Mouse (Mus musculus): Measurements from ENCODE around the gene Wdr20. TPM values are rescaled to one million over a fixed set of nuclear protein-coding genes. Genes with fewer than 3 reads are reported as not detected.
"Not testable (repeated sequence)": the region's sequence is repeated elsewhere in the genome, so short reads cannot be mapped to it uniquely, and the experiment has no call there.

Gene Wdr20
- polyA plus RNA-seq, 1 experiment from 2014 or later: 12.8 TPM

DNA sequence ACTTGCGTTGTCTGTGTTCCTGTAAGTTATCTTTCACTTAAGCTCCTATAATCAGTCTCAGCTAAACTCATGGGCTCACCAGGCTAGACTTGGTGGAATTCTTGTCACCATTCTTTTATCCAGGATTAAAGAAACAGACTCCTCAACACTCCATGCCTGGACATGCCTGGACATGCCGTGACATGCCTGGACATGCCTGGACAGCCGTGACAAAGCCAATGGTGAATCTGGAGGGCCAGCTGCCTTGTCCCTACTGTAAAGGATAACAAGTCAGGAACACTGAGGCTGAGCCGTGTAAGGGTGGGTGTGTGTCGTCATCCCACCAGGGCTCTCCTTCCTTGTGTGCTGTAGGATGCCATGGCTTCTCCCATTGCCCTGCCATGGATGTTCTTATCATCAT is 12.7 kb upstream of the Wdr20 start:
- WGBS: 88% methylated on average over 5 of the region's 5 CpGs
- H3K9me3 ChIP-seq (ENCODE audit: control insufficient read depth, low read length): no peaks in the 10 kb centered on the region
- H3K27me3 ChIP-seq (ENCODE audit: control insufficient read depth, insufficient read depth, low read length): no peaks in the 10 kb centered on the region
- no peaks in the 10 kb centered on the region for H3K36me3 ChIP-seq (ENCODE audit: control insufficient read depth, insufficient read depth, low read length)
- ATAC-seq (ENCODE audit: low FRiP score, low TSS enrichment) (no peak), DNase-seq (ENCODE audit: low spot score) (no peak)
- TF ChIP-seq CTCF (IDR thresholded peaks at IDR 0.05; ENCODE audit: low read depth): no peak
- no peak for TF ChIP-seq EP300 (optimal IDR thresholded peaks at IDR 0.05)
- H3K4me1 ChIP-seq (replicated peaks; ENCODE audit: control insufficient read depth, insufficient read depth): no peaks in the 10 kb centered on the region
- no peak overlapping the region for H3K4me2 ChIP-seq (replicated peaks; ENCODE audit: low read depth)
- H3K4me3 ChIP-seq (ENCODE audit: low read depth, low read length): no peak overlapping the region
- no peak overlapping the region for H3K9ac ChIP-seq (ENCODE audit: low read length)
- no peak overlapping the region for H3K27ac ChIP-seq (replicated peaks)

DNA sequence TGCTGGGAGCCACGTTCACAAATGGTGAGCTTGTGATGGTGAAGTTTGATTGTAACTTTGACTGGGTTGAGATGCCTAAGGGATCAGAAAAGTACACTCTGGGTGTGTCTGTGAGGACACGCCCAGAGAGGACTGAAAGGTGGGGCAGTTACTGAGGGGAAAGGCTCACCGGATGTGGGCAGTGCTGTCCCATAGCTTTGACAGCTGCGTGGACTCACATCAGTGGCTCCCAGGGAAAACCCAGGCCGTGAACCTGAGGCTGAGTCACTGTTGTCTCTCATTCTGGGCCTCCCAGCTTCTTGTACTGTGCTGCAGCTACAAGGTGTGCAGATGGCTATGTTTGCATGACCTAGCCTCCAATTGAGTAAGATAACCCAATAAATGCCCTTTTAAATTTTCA is 12.3 kb upstream of the Wdr20 start:
- H3K4me1 ChIP-seq (replicated peaks; ENCODE audit: control insufficient read depth, insufficient read depth): no peaks in the 10 kb centered on the region
- ATAC-seq (ENCODE audit: low FRiP score, low TSS enrichment) (peak; percentile 77), DNase-seq (ENCODE audit: low spot score) (peak; percentile 33)
- H3K9me3 ChIP-seq (ENCODE audit: control insufficient read depth, low read length): no peaks in the 10 kb centered on the region
- no peak overlapping the region for H3K4me2 ChIP-seq (replicated peaks; ENCODE audit: low read depth)
- H3K27ac ChIP-seq (replicated peaks): no peak overlapping the region
- no peak overlapping the region for H3K9ac ChIP-seq (ENCODE audit: low read length)
- WGBS: 61% methylated on average over 5 of the region's 5 CpGs
- no peak for TF ChIP-seq EP300 (optimal IDR thresholded peaks at IDR 0.05)
- TF ChIP-seq CTCF (IDR thresholded peaks at IDR 0.05; ENCODE audit: low read depth): no peak
- no peaks in the 10 kb centered on the region for H3K36me3 ChIP-seq (ENCODE audit: control insufficient read depth, insufficient read depth, low read length)
- H3K4me3 ChIP-seq (ENCODE audit: low read depth, low read length): no peak overlapping the region
- H3K27me3 ChIP-seq (ENCODE audit: control insufficient read depth, insufficient read depth, low read length): no peaks in the 10 kb centered on the region

DNA sequence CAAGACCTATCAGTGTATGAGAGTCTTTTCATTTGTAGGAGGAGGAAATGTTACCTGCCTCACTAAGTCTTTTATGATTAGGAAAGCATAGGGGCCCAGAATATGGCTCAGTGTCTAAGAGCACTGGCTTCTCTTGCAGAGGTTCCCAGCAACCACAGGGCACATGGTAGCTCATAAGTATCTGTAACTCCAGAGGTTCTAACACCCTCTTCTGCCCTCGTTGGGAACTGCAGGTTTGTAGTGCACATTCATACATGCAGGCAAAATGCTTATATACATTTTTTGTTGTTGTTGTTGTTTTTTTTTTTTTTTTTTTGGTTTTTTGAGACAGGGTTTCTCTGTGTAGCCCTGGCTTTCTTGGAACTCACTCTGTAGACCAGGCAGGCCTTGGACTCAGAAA is 11.3 kb upstream of the Wdr20 start:
- Histone ChIP-seq H3K27ac (replicated peaks) (no peak overlapping the region), H3K36me3 (ENCODE audit: control insufficient read depth, insufficient read depth, low read length) (no peaks in the 10 kb centered on the region), H3K4me2 (replicated peaks; ENCODE audit: low read depth) (no peak overlapping the region), H3K9ac (ENCODE audit: low read length) (no peak overlapping the region), H3K4me3 (ENCODE audit: low read depth, low read length) (no peak overlapping the region), H3K9me3 (ENCODE audit: control insufficient read depth, low read length) (no peaks in the 10 kb centered on the region), H3K27me3 (ENCODE audit: control insufficient read depth, insufficient read depth, low read length) (no peaks in the 10 kb centered on the region), H3K4me1 (replicated peaks; ENCODE audit: control insufficient read depth, insufficient read depth) (no peaks in the 10 kb centered on the region)
- WGBS: 48% methylated on average over 1 of the region's 1 CpGs
- no peak for TF ChIP-seq EP300 (optimal IDR thresholded peaks at IDR 0.05)
- TF ChIP-seq CTCF (IDR thresholded peaks at IDR 0.05; ENCODE audit: low read depth): no peak
- DNase-seq (ENCODE audit: low spot score) (no peak), ATAC-seq (ENCODE audit: low FRiP score, low TSS enrichment) (no peak)

DNA sequence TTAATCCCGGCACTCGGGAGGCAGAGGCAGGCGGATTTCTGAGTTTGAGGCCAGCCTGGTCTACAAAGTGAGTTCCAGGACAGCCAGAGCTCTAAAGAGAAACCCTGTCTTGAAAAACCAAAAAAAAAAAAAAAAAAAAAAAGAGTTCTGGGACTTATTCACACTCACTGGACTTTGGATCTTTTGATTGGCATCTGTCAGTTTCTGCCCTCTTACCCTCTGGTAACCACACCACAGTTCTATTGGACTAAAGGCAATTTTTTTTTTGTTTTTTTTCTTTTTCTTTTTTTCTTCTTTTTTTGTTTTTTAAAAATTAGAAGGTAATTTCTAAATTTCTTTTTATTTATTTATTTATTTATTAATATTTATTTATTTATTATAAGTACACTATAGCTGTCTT is 4.5 kb upstream of the Wdr20 start:
- H3K4me3 ChIP-seq (ENCODE audit: low read depth, low read length); H3K27me3 ChIP-seq (ENCODE audit: control insufficient read depth, insufficient read depth, low read length); H3K36me3 ChIP-seq (ENCODE audit: control insufficient read depth, insufficient read depth, low read length); H3K9me3 ChIP-seq (ENCODE audit: control insufficient read depth, low read length); ATAC-seq (ENCODE audit: low FRiP score, low TSS enrichment); H3K27ac ChIP-seq (replicated peaks); H3K4me1 ChIP-seq (replicated peaks; ENCODE audit: control insufficient read depth, insufficient read depth); H3K9ac ChIP-seq (ENCODE audit: low read length); H3K4me2 ChIP-seq (replicated peaks; ENCODE audit: low read depth); DNase-seq (ENCODE audit: low spot score): not testable (repeated sequence)
- WGBS: 87% methylated on average over 3 of the region's 3 CpGs

DNA sequence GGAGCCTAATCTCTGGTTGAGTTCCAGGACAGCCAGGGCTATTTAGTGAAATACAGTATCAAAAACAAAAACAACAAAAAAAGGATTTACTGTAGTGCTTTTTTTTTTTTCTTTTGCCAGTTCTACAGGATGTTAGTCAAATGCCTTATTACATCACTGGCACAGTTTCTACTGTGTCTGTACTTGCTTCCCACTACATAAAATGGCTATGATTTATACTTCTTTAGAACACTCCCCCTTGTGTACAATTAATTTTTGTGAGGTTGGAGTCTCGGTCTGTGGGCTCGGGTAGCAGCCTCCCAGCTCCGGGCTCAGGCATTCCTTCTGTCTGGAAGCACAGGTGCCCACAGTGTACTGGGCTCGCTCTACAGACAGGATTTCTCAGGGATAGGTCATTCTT is 1.1 kb upstream of the Wdr20 start:
- WGBS: 6% methylated on average over 4 of the region's 4 CpGs

DNA sequence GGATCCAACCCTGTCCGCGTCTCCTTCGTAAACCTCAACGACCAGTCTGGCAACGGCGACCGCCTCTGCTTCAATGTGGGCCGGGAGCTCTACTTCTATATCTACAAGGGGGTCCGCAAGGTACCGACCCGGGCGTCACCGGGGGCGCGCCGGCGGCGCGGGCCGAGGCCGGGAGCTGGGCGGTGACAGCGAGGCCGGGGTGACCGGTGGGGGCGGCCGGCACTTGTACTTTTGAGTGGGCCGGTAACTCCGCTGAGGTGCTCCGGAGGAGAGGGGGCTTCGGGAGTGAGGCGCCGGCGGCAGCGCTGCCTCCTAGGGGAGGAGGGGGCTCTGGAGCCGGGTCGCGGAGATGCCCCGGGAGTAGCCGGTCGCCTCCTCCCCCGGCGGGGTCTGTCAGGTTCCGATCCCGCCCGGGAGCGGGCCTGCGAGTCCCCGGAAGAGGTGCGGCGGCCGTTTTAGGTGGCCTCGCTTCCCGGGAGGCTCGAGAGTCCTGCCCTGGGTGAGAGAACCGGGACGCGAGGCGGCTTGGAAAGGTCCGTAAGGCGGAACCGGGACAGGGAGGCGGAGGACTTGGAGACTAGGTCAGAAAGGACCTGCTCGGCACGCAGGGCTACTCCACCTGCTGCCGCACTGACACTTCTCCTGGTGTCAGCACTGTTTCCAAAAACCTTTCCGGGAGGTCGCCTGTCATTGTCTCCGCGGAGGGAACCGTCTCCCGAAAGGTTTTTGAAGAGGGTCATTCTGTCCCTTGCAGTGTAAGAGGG is 596 bp downstream of the Wdr20 start:
- DNase-seq (ENCODE audit: low spot score) (peak; percentile 54), ATAC-seq (ENCODE audit: low FRiP score, low TSS enrichment) (peak; percentile 3; the same call in 1 of the 2 replicates)
- H3K9me3 ChIP-seq (ENCODE audit: control insufficient read depth, low read length): no peaks in the 10 kb centered on the region
- under 1% methylated on average over 70 of the region's 72 CpGs for WGBS
- H3K4me1 ChIP-seq (replicated peaks; ENCODE audit: control insufficient read depth, insufficient read depth): peaks cover 7% of the 10 kb centered on the region
- H3K27ac ChIP-seq (replicated peaks): peak overlapping the region; percentile 87
- H3K4me2 ChIP-seq (replicated peaks; ENCODE audit: low read depth): peak overlapping the region; percentile 79
- H3K9ac ChIP-seq (ENCODE audit: low read length): peak overlapping the region; percentile 96
- H3K36me3 ChIP-seq (ENCODE audit: control insufficient read depth, insufficient read depth, low read length): no peaks in the 10 kb centered on the region
- H3K27me3 ChIP-seq (ENCODE audit: control insufficient read depth, insufficient read depth, low read length): no peaks in the 10 kb centered on the region
- TF ChIP-seq EP300 (optimal IDR thresholded peaks at IDR 0.05) (no peak), CTCF (IDR thresholded peaks at IDR 0.05; ENCODE audit: low read depth) (no peak)
- peak overlapping the region; percentile 100 for H3K4me3 ChIP-seq (ENCODE audit: low read depth, low read length)

More for the DNA sequence above, 1.1 kb upstream of the Wdr20 start:
- no peak for ATAC-seq (ENCODE audit: low FRiP score, low TSS enrichment)
- Histone ChIP-seq H3K4me1 (replicated peaks; ENCODE audit: control insufficient read depth, insufficient read depth) (peaks cover 7% of the 10 kb centered on the region), H3K27ac (replicated peaks) (peak overlapping the region; percentile 61; the same call in 1 of the 2 replicates), H3K9ac (ENCODE audit: low read length) (no peak overlapping the region), H3K27me3 (ENCODE audit: control insufficient read depth, insufficient read depth, low read length) (no peaks in the 10 kb centered on the region), H3K9me3 (ENCODE audit: control insufficient read depth, low read length) (no peaks in the 10 kb centered on the region), H3K4me3 (ENCODE audit: low read depth, low read length) (peak overlapping the region; percentile 100), H3K36me3 (ENCODE audit: control insufficient read depth, insufficient read depth, low read length) (no peaks in the 10 kb centered on the region), H3K4me2 (replicated peaks; ENCODE audit: low read depth) (peak overlapping the region; percentile 85)
- DNase-seq (ENCODE audit: low spot score): no peak
- TF ChIP-seq CTCF (IDR thresholded peaks at IDR 0.05; ENCODE audit: low read depth) (peak; percentile 15; the same call in 1 of the 2 replicates), EP300 (optimal IDR thresholded peaks at IDR 0.05) (no peak)
